Mouse (Mus musculus): ENCODE data around the gene Hlf. TPM values are rescaled to one million over a fixed set of nuclear protein-coding genes. Genes with fewer than 3 reads are reported as not detected.

The Hlf gene
- total RNA-seq, 2 experiments from 2014 or later, result 82.2 to 96.9 TPM

DNA sequence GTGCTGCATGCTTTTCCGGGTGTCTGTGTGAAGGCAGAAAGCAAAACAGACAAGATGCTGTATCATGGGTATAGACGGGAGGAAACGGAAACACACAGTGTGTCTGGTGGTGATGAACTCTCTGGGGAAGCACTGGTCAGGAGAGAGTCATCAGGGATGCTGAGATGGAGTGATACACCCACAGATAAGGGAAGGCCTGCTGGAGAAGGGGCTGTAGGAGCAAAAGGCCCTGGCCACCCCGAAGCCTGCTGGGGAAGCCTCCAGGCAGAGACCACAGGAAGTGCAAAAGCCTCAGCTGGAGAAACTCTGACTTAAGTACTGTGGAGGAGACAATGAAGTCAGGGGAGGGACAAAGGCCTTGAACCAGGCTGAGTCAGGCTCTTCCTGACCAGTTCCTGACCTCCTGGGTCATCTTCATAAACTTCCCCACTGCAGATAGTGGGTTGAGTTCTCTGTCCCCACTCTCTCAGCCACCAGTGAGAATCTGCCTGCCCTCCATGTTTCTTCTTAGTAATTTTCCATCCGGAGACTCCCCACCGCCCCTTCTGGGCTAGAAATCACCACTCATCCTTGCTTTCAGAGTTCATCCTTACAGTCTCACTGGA, 104.0 kb downstream of the Hlf start:
- intact Hi-C loops (cut with DNase I), result no loop called here

More for the DNA sequence above, 104.0 kb downstream of the Hlf start:
- no peak for DNase-seq (ENCODE audit: low spot score in 2 of 2)

Other genes starting within 250 kb of the Hlf start
- gene Gm45716, start 203.2 kb downstream of the Hlf start, total RNA-seq (2021), result 1 to 10 TPM; 4.9 to 5.8 TPM
- 100 to 1,000 TPM; 219 to 221 TPM for gene Mmd, start 141.4 kb downstream of the Hlf start, total RNA-seq (2021)
- 10 to 100 TPM in 1 of 2 experiments, 1 to 10 TPM in 1; 8.8 to 10.4 TPM for gene Stxbp4, start 247.2 kb upstream of the Hlf start, total RNA-seq (2021)
- 10 to 100 TPM; 25.2 to 25.9 TPM for gene Cox11, start 247.3 kb upstream of the Hlf start, total RNA-seq (2021)